Mouse (Mus musculus): ENCODE data around the gene Olfr671.
A peak's percentile ranks its signal among the peaks of the same experiment; 100 is the strongest.
"Not testable (repeated sequence)": the region's sequence is repeated elsewhere in the genome, so short reads cannot be mapped to it uniquely, and the experiment has no call there.

Olfr671 gene

DNA sequence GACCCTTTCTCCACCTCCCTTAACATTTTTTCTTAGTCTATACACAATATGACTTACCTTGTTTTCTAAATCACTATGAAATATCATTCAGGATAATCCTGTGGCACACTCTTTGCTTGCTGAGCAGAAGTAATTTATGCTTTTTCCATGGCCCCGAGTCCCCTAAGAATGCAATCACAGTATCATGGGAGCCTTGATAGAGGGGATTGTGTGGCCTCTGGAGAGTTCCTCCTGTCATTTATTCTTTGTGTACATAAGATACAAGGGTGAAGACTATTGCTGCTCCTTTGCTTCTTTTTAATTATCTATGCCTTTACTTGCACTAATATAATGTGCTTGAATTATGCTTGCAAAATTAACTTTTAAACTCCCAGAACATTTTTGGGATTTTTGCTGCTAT lies at the start of gene Olfr671:
Gene Olfr671 (minus strand): TSS at position 101 of the 400 bp plus-strand sequence.
- no peak for DNase-seq (ENCODE audit: low spot score)

DNA sequence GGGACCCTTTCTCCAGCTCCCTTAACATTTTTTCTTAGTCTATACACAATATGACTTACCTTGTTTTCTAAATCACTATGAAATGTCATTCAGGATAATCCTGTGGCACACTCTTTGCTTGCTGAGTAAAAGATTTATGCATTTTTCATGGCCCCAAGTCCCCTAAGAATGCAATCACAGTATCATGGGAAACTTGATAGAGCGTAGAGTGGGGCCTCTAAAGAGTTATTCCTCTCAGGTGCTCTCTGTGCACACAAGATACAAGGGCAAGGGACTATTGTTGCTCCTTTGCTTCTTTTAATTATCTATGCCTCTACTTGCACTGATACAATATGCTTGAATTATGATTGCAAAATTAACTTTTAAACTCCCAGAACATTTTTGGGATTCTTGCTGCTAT lies 49.4 kb upstream of the Olfr671 start, which contains the start of gene Olfr675:
Gene Olfr675 (minus strand): TSS at position 101 of the 400 bp plus-strand sequence.
- no peak for DNase-seq (ENCODE audit: low spot score)

DNA sequence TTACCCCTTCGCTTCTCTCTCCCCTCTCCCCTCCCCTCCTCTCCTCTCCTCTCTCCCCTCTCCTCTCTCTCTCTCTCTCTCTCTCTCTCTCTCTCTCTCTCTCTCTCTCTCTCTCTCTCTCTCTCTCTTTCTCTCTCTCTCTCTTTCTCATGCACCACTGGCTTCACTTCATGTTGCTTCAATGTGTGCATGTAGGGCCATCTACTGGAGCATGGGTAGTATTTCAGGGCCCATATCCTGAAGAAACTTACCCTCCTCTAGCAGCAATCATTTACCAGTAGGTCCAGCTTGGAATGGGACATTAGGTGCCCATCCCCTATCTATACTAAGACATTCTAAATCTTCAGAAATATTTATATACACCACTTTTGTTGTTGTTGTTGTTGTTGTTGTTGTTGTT lies 43.6 kb upstream of the Olfr671 start:
- DNase-seq (ENCODE audit: low spot score) = peak; percentile 58

DNA sequence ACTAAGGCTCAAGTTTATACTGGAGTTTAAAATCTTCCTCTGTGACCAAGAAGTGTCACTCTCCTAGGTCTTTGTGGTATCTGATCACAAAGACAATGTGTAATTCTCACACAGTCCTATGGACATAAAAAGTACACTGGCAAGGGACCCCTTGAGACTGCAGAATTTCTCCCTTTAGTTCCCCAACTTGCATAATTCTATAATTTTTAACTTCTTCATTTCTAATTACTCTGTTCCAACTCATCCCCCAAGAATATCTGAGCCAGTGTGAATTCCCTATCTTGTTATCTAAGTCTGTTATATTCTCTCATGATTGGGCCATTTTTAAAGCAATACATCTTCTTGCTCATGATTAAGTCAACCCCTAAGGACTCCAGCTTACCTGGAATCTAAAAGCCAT lies 23.0 kb upstream of the Olfr671 start, which contains the start of gene Olfr672:
Gene Olfr672 (minus strand): TSS at position 101 of the 400 bp plus-strand sequence.
- DNase-seq (ENCODE audit: low spot score) = no peak

DNA sequence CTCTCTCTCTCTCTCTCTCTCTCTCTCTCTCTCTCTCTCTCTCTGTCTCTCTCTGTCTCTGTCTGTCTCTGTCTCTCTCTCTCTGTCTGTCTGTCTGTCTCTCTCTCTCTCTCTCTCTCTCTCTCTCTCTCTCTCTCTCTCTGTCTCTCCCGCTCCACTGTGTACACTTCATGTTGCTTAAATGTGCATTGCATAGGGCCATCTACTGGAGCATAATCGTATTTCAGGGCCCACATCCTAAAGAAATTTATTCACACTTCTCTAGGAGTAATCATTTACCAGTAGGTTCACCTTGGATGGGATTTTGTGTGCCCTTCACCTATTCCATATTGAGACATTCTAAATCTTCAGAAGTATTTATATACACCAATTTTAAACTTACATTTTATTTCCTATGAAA lies 6.4 kb downstream of the Olfr671 start:
- DNase-seq (ENCODE audit: low spot score) = peak; percentile 37

DNA sequence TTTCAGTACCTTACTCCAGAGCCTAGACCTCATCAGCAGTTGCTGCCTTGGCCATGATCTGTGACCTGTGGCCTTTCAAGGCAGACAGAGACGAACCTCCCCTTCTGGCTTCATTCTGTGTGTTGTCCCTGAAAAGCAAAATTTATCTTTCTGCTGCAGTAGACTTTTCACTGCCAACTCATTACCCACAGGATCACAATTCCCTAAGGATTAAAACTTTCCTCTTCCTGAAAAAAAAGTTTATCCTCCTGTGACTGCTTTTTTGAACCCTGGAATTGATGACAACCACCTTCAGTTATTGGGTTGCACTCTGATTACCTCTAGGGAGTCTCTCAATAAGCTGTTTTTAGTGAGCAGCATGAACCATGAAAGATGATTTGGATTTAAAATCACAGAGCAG lies 16.4 kb downstream of the Olfr671 start, which contains the start of gene Olfr670:
Gene Olfr670 (minus strand): TSS at position 101 of the 400 bp plus-strand sequence.
- peak; percentile 11 for DNase-seq (ENCODE audit: low spot score)

DNA sequence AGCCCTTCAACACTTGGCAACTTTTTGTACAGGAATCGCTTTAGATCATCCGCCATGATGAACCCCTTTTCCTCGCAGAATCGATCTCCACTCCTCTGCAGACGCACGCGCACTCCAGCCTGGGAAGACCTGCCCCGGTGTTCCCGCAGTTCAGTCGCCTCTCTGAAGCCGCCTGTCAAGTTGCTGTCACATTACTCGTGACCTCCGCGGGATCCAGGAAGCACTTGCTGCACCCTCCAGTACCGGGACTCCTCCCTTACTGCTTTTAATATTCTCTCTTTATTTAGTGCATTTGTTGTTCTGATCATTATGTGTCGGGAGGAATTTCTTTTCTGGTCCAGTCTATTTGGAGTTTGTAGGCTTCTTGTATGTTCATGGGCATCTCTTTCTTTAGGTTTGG lies 28.7 kb downstream of the Olfr671 start:
- DNase-seq (ENCODE audit: low spot score) = not testable (repeated sequence)

DNA sequence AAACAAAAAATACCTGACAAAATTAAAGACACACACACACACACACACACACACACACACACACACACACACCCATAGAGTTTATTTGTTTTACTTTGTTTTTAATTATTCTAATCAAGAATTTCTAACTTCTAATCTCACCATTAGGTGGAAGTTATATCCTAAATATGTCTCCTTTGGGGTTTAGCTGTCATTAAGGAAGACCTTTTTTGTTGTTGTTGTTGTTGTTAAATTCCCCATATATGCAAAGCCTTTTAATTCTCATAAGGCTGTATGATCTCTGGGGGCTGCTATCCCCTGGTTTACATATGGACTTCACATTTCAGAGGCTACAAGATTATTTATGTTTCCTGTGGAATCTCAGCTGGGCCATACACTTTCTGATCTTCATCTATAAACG lies 45.0 kb downstream of the Olfr671 start, which contains the start of gene Olfr669:
Gene Olfr669 (plus strand): TSS at position 301 of the 400 bp plus-strand sequence.
- DNase-seq (ENCODE audit: low spot score) = no peak

DNA sequence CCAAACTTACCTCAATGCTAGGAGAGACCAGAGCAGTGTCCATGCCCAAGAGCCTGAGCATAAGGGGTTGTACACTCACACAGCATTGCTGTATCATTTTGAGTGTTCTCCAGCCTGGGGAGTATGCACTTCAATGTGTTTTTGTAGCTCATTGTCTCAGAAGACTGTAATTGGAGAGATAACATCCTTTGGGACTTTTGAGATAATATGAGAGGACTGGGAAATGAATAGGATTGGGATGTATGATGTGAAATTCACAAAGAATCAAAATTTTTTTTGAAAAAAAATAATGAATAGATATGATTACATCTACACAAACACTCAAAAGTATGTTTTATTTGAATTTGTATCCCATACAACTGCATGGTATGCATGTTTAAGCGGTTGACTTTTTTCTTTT lies 51.0 kb downstream of the Olfr671 start, which contains the start of gene Olfr668:
Gene Olfr668 (minus strand): TSS at position 101 of the 400 bp plus-strand sequence.
- no peak for DNase-seq (ENCODE audit: low spot score)
